Mouse (Mus musculus): ENCODE measurements around the gene Ranbp2.
"Not testable (repeated sequence)": the region's sequence is repeated elsewhere in the genome, so short reads cannot be mapped to it uniquely, and the experiment has no call there.

Ranbp2 gene

DNA sequence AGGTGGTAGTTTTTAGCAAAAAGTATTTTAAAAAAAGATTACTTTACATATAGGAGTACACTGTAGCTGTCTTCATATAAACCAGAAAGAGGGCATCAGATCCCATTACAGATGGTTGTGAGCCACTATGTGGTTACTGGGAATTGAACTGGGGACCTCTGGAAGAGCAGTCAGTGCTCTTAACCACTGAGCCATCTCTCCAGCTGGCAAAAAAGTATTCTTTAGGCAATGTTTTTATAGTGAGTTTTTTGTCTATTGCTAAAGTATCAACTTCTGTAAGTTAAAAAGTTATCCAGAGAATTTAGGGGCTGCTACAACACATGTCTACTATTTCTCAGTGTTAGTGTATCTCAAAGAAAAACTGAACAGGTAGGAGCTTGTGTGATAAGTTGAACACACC lies 50.0 kb downstream of the Ranbp2 start:
- peak; percentile 34 for DNase-seq (ENCODE audit: low read depth, low spot score)

GRCm38 (mm10) chr10:58497320-58498284 lies 50.9 kb downstream of the Ranbp2 start, which contains the start of gene Ccdc138:
Gene Ccdc138 (plus strand): TSS chr10:58497948.
- peak; percentile 90 for DNase-seq (ENCODE audit: low read depth, low spot score)

- DNase-seq (ENCODE audit: low read depth, low spot score): no peak
These were observed 51.8 kb downstream of the Ranbp2 start for GRCm38 (mm10) chr10:58498516-58498915.

GRCm38 (mm10) chr10:58529358-58529757 lies 82.6 kb downstream of the Ranbp2 start:
- no peak for DNase-seq (ENCODE audit: low read depth, low spot score)

DNA sequence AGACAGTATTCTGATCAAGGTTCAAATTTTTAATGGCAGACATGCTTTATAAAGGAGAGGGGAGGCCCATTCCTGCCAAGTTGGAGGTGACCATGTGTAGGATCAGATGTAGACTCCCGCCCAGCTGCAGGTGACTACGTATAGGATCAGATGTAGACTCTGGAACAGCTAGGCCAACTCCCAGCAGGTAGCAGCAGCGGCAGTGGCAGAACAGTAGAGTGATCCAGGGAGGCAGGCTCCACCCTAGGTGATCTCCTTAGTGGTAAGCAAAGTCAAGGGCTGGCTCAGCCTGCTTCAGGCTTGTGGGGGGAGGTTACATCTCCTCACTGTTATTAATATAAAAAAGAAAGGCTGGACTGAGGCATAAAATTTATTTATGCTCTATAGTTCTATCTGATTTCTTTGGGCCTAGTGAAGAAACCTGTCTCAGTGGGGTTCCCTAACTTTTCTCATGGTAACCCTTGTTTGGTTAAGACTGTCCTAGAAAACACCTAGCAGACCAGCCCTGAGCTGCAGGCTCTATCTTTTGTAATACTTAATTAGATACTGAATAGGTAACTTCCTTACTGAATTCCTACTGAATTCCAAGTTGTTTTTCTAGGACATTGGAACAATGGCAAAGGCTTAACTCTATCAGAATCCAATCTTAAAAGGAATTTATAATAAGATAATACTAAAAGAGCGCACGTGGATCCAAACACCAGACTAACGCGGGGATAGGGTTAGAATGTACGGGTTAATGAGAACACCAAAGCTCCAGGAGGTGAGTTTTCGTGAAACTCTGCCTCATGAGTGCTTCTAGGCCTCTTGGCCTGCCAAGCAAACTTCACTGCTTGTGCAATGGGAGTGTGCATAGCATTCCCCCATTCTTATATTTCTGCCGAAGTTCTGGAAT lies 84.4 kb downstream of the Ranbp2 start:
- no peak for DNase-seq (ENCODE audit: low read depth, low spot score)

DNA sequence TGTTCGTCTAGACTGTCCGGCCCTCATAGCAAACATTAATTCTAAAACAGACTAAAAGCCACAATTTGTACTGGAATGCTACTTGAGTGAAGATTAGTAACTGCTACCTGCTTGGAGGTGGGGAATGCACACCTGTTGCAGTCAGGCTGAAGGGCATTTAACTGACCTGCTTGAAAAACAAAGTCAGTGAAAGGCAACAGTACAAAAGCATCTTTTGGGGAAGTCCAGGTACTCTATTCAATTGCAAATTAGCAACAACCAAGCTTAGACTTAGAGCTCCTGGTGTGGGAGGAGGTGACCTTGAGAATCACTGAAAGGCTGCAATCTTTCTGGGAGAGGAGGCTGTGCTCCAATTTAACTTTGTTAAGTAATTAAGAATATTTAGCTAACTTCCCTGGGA lies 85.5 kb downstream of the Ranbp2 start:
- no peak for DNase-seq (ENCODE audit: low read depth, low spot score)

DNA sequence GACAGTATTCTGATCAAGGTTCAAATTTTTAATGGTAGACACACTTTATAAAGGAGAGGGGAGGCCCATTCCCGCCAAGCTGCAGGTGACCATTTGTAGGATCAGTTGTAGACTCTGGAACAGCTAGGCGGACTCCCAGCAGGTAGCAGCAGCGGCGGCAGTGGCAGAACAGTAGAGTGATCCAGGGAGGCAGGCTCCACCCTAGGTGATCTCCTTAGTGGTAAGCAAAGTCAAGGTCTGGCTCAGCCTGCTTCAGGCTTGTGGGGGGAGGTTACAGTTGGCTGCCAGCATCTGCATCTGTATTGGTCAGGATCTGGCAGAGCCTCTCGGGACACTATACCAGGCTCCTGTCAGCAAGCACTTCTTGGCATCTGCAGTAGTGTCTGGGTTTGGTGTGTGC lies 89.6 kb downstream of the Ranbp2 start:
- DNase-seq (ENCODE audit: low read depth, low spot score): not testable (repeated sequence)

GRCm38 (mm10) chr10:58540613-58541012 lies 93.9 kb downstream of the Ranbp2 start:
- DNase-seq (ENCODE audit: low read depth, low spot score): no peak

Data from 3T3-L1 (cell line).